Mouse (Mus musculus) MN1 (cell line): ENCODE data around the gene Wdr4.
A peak's percentile ranks its signal among the peaks of the same experiment; 100 is the strongest.

Source experiments
- DNase-seq: peaks from one replicate; pipeline ENCODE4 v3.0.0-alpha.2; 2016; ENCODE audit warnings: low spot score

Wdr4 gene

DNA sequence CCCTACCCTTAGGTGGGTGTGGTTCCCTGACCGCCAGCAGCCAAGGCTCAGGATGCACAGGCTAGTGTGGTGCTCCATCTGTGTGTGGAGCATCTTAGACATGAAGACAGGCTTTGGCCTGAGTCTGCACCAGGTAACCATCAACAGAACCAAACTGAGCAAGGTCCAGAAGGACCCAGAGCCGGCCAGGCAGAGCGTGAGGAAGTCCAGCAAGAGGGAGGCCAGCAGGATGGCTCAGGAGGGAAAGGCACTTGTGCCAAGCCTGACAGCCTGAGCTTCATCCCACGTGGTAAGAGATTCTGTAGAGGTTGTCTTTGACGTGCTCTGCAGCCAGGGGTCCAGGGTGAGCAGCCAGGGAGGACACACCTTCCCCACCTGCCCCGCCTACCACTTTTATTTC lies 22.1 kb downstream of the Wdr4 start:
- no peak for DNase-seq

DNA sequence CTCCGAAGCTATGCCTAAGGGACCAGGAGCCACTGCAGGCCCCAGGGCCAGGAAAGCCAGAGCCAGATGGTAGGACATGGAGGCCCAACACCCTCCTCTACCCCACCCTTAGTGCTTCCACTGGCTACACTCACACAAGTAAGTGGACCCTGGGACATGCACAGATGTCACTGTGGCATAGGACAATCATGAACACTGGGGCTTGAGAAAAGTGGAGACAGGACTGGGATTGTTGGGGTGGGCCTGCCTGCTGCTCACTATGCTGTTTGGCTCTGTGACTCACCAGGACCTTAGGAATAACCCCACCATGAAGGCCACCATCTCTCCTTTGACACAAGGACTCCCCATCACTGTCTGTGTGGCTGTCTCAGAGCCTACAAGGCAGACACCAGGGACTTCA lies 24.8 kb downstream of the Wdr4 start:
- DNase-seq = no peak

DNA sequence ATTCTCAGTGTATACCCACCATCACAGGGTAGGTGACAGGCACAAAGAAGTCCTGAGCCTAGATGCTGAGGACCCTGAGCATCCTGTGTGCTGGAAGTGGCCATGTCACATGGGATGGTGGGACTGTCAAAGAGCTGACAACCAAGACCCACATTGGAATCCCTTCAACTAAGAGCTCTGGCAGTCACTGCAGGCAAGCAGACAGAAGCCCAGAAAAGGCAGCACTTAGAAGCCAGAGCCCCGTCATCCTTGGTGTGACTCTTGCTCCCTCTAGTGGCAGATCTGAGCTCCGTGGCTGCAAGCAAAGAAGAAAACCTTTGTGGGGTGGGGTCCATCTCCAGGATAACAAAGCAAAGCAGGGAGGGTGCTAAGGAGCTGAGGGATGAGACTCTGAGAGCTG lies 27.4 kb downstream of the Wdr4 start:
- peak; percentile 81 for DNase-seq

DNA sequence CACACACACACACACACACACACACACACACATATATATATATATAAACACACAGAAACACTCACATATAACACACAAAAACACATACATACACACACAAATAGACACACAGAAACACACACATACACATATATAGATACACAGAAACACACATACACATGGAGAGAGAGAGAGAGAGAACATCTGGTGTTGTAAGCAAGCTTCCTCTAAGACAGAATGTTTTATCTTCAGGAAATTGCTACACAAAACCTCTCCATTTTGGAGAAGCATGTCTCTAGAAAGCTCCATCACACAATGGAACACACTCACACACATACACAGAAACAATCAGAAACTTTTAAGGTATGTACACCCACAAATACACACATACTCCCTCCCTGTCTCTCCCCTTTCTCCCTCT lies 28.4 kb downstream of the Wdr4 start:
- DNase-seq = no peak

DNA sequence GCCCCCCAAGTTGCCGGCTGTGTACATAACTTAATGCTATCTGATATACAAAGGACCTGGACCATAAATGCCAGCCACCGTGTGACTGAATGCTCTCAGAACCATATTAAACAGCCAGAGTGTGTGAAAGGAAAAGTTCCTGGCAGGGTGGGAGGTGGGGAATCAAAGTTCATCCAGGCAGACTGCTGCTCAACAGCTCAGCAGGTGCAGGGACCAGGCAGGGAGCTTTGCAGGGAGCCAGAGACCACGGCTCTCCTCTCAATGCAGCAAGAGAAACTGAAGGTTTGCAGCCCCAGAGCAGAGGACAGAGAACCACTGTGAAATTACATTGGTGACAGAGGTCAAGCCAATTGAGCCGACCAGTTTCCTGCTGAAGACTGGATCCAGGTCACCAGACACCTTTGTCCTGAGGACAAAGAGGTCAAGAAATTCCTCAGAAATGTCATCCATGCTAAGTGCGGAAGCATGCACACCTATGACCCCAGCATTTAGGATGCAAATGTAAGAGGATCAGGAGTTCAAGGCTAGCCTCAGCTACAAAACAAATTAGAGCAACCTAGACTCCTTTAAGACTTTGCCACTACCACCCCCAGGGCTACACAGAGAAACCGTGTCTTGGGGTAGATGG lies 32.2 kb downstream of the Wdr4 start:
- DNase-seq = no peak

DNA sequence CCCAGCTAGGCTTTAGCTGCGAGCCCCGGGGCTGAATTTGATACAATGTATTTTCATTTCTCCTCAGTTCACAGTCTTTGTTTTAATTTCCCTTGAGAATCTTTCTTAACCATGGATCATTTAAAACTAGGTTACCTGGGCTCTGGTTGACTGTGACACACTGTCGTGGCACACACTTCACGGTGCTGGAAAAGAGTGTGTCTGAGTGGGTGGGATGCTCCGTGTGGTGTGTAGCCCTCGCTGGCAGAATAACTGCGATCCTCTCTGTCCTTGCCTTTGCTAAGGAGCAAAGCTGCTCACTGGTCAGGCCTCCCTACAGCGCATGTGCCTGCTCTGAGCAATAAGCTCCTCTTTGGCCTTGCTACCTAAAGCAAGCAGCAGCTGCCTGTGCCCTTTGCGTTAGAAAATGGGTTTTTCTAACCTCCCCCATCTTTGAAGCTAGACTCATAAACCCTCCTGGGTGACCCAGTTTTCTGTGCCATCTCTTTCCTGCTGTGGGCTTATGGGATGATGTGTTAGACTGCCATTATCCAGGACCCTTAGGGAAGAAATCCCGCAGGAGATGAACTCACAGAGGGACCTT lies 33.1 kb downstream of the Wdr4 start:
- no peak for DNase-seq

DNA sequence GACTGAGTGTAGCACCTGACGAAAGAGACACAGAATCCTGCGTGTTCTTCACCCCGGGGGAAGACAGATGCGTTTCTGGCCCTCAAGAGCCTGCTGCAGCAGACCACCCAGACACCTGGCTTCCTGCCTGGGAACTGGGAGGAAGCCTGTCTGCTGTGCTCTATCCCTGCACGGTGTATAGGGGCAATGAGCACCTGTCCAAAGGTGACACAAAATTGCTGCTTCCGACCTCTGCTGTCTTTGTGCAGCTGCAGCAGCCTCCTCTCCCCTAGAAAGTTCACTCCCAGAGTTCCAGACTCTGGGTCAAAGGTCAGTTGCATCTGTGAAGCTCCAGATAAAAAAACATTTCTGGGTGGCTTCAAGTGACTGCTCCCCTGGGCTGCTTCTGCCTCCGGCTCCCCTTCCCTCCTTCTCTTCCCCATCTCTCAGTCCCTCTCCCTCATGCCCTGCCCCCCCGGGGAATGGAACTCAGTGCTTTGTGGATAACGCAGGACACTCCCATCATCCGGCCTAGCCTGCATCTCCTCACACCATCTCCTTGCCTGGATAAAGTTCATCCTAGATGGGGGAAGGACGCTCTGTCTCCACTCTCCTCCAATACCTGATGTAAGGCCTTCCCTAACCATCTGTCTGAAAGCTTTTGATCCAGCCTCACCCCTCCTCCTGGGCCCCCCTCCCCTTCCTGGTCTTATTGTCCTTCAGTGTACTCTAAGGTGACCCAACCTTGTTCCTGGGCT lies 40.5 kb downstream of the Wdr4 start:
- DNase-seq = no peak

DNA sequence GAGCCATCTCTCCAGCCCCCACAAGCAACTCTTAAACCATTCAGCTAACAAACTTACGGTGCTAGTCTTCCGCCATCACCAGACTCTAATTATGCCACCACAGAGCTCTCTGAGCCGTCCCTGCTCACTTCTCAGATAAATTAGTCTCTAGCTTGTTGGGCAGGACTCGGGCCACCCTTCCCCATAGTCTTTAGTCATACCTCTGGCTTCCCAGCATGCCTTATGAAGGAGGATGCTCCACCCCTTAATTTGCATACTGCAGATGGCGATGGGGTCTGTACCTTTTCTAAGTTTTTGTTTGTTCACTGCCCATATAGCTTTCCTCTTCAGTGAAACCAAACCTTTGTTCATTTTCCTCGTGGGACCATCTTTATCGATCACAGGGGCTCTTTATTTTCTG lies 41.2 kb downstream of the Wdr4 start:
- DNase-seq = no peak

DNA sequence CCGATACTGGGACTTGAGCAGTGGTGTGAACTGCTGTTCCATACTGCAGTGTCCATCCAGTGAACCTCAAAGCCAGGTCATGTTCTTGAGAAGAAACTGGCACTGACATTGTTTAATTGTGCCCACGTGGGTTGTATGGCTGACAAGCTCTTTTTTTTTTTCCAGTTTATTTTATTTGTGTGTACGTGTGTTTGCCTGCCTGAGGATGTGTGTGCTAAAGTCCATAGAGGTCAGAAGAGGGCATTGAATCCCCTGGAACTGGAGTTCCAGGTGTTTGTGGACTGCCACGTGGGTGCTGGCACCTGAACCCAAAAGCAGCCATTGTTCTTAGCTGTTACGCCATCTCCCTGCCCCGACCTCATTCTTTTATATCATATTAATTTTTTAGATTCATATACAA lies 45.4 kb downstream of the Wdr4 start:
- no peak for DNase-seq

DNA sequence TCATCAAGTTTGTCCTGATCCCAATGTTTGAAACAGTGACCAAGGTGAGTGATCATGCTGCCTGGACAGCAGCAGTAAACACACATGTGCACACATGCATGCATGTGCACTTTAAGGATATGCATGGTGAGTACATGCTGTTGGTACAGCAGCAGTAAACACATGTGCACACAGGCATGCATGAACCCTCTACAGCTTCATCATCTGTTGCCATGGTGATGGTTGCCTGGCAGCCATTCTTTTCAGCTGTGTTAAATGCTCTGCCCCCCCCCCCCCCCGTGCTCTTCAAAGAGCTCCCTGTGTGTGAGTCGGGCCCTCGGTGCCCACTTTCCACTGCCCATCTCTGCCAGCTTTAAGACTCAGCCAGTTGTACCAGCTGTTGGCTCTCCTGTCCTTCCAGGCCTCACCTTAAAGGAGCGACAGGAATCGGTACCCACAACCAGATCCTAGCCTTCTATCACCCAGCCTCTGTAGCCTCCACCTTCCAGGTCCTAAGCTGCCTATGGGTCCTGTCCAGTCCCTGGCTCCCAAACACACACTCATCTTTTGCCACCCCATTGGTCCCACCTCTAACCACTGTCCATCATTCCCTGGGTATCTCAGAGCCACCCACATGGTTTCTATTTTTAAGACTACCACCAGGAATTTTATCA lies 48.9 kb downstream of the Wdr4 start:
- DNase-seq = no peak

DNA sequence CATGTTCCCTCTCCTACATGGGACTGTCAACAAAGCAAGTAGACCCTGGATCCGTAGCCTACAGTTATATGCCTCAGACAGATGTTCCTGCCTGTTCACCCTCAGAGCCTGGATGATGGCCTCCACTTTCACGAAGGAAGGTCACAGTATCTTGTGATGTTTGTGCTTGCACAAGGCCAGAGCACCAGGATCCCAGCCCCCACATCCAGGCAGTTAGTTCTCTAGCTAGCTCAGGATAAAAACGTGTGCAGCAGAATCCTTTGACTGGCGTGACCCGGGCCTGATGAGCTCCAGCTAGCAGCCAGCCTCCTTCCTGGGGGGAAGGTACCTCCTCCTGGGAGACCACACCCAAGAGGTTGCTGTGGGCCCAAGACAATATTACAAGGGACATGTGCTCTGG lies 51.3 kb downstream of the Wdr4 start:
- no peak for DNase-seq

DNA sequence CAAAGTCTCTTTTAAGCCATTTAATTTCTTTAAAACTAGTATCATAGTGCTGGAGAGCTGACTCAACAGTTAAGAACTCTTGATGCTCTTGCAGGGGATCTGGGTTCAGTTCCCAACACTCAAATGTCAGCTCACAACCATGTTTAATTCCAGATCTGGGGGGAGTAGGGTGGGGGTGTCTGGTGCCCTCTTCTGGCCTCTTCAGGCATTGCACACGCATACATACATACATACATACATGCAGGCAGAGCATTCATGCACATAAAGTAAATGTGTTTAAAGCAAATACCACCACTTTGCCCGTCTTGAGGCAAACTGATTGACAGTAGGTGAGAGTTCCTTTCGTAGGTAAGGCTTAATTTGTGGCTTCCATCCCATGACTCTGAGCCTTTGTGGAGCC lies 52.9 kb downstream of the Wdr4 start:
- no peak for DNase-seq

DNA sequence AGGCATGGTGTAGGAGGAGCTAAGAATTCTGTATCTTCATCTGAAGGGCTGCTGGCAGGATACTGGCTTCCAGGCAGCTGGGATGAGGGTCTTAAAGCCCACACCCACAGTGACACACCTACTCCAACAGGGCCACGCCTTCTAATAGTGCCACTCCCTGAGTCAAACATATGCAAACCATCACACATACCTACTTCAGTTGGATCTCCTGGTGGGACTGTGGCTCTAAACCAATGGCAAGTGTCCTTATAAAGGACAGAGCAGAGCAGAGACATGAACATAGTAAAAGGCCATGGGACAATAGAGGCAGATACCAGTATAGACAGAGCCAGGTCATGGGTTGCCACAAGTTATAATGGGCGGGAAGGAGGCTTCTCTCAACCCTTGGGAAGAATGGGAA lies 57.3 kb downstream of the Wdr4 start:
- no peak for DNase-seq

DNA sequence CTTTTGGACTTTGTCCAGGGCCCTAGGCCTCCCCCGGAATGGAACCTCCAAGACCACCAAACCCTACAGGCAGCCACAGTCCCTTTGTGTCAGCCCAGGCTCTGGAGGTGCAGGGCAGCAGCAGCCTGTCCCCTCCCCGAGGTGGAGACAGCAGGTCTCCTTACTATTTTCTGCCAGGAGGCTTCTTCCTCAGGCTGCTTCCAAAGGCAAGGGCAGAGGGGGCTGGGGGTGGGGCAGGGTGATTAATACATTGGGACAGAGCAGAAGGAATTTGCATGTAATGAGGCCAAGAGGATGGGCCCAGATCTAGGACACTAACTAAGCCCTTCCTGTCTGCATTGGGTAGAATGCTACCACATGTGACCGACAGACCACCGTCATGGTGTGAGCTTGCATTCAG lies 59.4 kb downstream of the Wdr4 start:
- no peak for DNase-seq

DNA sequence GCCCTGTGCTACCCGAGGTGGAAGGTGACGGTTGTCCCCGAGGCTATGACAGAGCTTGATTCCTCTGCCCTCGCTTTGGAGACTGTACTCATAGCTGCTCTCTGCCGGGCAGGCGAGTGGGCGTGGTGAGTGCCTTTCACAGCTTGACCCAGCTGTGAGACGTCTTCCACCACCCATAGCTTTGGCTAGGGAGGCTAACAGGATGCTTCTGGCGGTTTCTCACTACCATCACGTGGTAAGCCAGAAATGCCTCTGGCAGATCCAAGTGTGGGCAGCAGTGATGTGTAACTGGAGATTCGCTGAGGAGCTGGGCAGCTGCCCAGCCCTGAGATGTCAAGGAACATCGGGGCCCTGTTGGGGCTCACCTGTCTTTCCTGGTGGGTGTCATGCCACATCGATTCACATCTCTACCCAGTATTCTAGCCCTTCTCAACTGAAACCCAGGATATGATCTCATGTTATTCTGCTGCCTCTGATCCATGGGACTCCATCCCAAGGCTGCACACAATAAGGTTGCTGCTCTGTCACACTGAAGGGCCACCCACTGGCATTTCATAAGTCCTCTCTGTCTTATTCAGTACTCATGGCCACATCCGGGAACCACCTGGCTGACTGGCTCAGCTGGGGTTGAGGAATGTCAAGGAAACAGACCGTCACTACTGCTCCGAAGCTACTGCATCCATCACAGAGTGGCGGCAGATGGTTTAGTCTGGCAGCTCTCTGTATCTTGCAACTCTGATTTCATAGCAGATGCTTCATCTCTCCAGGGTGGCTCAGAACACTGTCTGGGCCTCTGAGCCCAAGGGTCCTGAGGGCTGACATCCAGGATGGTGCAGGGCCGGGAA lies 62.8 kb downstream of the Wdr4 start:
- peak; percentile 38 for DNase-seq

DNA sequence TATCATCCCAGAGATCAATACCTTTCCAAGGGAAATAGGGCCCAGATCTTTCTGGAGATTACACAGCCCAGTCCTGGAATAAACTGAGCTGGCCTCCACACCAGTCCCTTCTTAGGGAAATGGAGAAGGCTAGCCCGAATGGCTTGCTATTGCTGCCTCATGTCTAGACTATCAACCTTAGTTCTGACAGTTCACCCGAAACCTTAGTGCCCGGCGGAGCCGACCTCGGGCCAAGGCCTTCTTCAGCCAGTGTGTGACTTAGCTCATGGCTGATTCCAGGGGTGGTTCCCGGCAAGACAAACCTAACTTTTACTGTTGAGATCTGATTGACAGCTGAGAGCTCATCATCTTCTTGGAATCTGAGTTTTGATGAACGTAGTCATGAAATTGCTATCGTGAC lies 65.7 kb downstream of the Wdr4 start:
- DNase-seq = no peak

DNA sequence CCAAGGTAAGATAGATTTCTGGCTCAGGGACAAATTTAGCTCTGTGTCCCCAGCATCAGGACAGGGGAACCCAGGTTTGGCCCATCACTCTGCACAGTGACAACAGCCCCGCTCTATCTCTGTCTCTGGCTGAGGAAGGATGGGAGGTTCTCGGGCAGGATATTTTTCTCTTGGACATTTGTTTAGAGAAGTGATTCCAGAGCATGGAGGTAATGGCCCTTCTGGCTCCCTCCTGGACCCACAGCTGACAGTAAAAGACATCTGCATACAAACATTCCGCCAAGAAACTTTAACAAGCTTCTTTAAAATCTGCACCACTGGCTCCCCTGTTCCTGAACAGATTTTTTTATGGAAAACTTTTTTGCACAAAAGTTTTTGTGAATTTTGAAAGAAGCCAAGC lies 66.3 kb downstream of the Wdr4 start:
- DNase-seq = no peak

DNA sequence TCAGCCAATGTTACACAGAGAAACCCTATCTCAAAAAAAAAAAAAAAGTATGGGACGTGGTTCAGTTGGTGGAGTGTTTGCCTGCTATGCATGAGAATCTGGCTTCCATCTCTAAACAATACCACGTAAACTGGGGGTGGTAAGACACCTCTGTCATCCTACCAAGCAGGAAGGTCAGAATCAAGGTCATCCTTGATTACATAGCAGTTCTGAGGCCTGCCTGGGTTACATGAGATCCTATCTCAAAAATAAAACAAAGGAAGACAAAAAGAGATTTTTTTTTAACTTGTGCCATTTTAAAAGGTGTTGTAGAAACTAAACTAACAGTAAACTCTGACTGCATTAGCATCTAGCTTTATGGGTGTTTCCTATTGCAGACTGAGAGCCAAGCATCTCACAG lies 67.0 kb downstream of the Wdr4 start:
- DNase-seq = no peak

DNA sequence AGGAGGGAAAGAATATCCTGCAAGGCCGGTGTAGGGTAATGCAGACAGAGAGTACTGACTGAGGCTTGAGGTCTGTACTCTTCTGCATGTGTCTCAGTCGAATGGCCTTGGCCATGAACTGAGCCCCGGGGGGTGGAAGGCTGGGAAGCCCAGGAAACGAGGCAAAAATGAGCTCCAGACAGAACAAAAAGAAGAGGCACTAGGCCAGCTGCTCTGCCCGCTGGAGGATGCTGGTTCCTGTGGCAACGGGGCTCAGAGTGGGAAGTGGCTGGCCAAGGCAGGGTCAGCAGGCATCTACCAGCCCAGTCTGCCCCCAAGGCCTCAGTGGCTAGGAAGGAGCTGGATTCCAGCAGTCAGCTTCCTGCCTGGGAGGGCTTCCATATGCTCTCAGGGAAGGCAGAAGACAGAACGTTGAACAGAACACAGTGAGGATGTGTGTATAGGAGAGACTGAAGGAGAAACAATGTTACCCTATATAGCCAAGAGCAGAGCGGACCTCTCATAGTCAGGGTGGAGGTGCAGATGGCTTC lies 68.5 kb downstream of the Wdr4 start:
- DNase-seq = no peak

DNA sequence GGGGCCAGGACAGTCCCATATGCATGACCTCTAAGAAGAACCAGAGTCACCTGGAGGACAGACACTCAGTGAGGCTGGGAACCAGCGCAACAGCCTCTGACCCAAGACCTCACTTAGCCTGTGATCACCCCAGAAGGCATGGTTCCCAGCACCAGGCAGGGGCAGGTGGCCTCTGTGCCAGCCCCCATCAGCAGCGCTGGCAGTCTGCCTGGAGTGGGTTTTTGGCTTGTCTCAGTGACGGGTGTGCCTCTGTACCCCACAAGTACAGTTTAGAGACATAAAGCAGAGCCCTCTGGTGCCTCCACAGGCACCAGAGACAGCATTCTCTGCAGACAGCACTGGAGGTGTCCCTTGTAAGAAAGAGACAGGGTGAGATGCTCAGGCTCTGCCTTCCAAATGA lies 69.6 kb downstream of the Wdr4 start:
- DNase-seq = peak; percentile 25

DNA sequence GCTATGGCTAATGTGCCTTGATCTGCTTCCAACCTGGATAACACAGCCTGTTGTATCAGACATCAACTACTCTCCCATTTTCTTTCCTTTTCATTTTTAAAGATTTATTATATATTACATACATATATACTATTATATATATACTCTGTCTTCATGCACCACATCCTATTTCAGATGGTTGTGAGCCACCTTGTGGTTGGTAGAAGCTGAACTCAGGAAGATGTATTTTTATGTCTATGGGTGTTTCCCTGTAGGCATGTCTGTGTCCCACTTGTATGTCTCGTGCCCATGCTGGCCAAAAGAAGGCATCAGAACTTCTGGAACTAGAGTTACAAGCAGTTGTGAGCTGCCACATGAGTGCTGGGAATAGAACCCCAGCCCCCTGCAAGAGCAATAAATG lies 71.3 kb downstream of the Wdr4 start:
- no peak for DNase-seq

DNA sequence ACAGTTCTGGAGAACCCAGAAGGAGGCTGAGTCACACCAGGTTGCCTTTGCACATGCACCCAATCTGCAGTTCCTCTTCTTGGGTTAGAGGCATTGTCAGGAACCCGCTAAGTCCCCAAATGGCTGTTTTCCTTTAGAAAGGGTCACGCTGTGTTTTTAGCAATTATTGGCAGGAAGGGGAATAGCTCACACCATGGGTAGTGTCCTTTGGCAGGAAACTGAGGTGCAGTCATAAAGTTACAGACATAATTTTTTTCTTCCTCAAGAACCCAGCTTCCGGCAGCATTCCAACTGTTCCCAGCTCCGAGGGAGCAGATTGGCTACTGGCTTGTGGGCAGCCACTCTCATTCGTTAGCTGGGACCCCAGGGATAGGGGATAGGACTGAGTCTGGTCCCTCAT lies 72.0 kb downstream of the Wdr4 start:
- DNase-seq = no peak
